Mouse (Mus musculus) spleen, postnatal 14 days (tissue): ENCODE data around the gene Ythdf2.
"Not testable (repeated sequence)": the region's sequence is repeated elsewhere in the genome, so short reads cannot be mapped to it uniquely, and the experiment has no call there.

Experiments used
- DNase-seq, 2 experiments: peaks; one replicate each; pipeline ENCODE4 v3.0.0; 2021 to 2022; ENCODE audit warnings: low spot score in 2 of 2

Ythdf2 gene

GRCm38 (mm10) chr4:132211953-132212734 is at the start of gene Ythdf2:
Gene Ythdf2 (minus strand): TSS chr4:132212303.
- DNase-seq, result peak; percentile 96 to 99

- DNase-seq, result peak in 1 of 2 experiments; percentile 25
Measured at GRCm38 (mm10) chr4:132260404-132261379, 48.6 kb upstream of the Ythdf2 start.

GRCm38 (mm10) chr4:132259248-132259647 is 47.1 kb upstream of the Ythdf2 start:
- DNase-seq, result no peak

- DNase-seq, result no peak
Measured at GRCm38 (mm10) chr4:132256384-132256783, 44.3 kb upstream of the Ythdf2 start.

- no peak for DNase-seq
Measured at GRCm38 (mm10) chr4:132254986-132255385, 42.9 kb upstream of the Ythdf2 start.

- no peak for DNase-seq
Measured at GRCm38 (mm10) chr4:132253622-132254021, 41.5 kb upstream of the Ythdf2 start.

- DNase-seq, result no peak
Measured at GRCm38 (mm10) chr4:132253128-132253527, 41.0 kb upstream of the Ythdf2 start.

GRCm38 (mm10) chr4:132251596-132251995 is 39.5 kb upstream of the Ythdf2 start:
- peak in 1 of 2 experiments; percentile 15 for DNase-seq

GRCm38 (mm10) chr4:132247451-132247997 is 35.4 kb upstream of the Ythdf2 start:
- no peak for DNase-seq

GRCm38 (mm10) chr4:132245643-132246042 is 33.5 kb upstream of the Ythdf2 start:
- DNase-seq, result no peak

- DNase-seq, result peak in 1 of 2 experiments; percentile 27
Measured at GRCm38 (mm10) chr4:132241208-132241607, 29.1 kb upstream of the Ythdf2 start.

GRCm38 (mm10) chr4:132240367-132240766 is 28.3 kb upstream of the Ythdf2 start:
- no peak for DNase-seq

GRCm38 (mm10) chr4:132238356-132238755 is 26.3 kb upstream of the Ythdf2 start:
- no peak for DNase-seq

- no peak for DNase-seq
Measured at GRCm38 (mm10) chr4:132234710-132235109, 22.6 kb upstream of the Ythdf2 start.

- no peak for DNase-seq
Measured at GRCm38 (mm10) chr4:132230422-132230821, 18.3 kb upstream of the Ythdf2 start.

- DNase-seq, result not testable (repeated sequence)
Measured at GRCm38 (mm10) chr4:132222001-132222400, 9.9 kb upstream of the Ythdf2 start.

- not testable (repeated sequence) for DNase-seq
Measured at GRCm38 (mm10) chr4:132218439-132218838, 6.3 kb upstream of the Ythdf2 start.

GRCm38 (mm10) chr4:132217781-132218180 is 5.7 kb upstream of the Ythdf2 start:
- no peak for DNase-seq

GRCm38 (mm10) chr4:132216602-132217001 is 4.5 kb upstream of the Ythdf2 start:
- no peak for DNase-seq

GRCm38 (mm10) chr4:132214847-132215246 is 2.7 kb upstream of the Ythdf2 start:
- peak in 1 of 2 experiments; percentile 25 for DNase-seq

GRCm38 (mm10) chr4:132211091-132211942 is 786 bp downstream of the Ythdf2 start:
- DNase-seq, result peak; percentile 13 to 25
